Mouse (Mus musculus) embryo, embryonic 10 days (tissue): Measurements from ENCODE around the gene Cd300e.

ENCODE experiments used
- DNase-seq: peaks from one replicate; pipeline ENCODE4 v3.0.0-alpha.2; 2015; ENCODE audit warnings: low spot score

Gene Cd300e

DNA sequence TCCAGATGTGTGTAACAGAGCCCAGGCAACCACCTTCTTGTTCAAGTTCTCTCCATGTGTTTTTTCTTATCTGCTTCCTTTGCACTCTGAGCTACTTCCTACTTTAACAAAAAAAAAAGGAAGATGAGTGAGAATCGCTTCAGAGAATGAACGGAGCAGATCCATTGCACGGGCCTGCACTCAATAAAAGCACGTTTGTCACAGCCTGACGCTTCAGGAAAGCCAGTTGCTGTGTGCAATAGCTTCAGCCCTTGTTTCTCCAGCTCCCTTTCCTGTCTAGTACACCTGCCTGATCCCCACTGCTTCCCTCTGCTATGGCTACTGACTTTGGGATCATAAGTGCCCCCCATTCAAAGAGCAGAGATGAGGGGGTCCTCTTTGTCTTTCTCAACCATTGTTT, at the start of gene Cd300e:
Gene Cd300e (minus strand): TSS at position 101 of the 400 bp plus-strand sequence.
- no peak for DNase-seq

DNA sequence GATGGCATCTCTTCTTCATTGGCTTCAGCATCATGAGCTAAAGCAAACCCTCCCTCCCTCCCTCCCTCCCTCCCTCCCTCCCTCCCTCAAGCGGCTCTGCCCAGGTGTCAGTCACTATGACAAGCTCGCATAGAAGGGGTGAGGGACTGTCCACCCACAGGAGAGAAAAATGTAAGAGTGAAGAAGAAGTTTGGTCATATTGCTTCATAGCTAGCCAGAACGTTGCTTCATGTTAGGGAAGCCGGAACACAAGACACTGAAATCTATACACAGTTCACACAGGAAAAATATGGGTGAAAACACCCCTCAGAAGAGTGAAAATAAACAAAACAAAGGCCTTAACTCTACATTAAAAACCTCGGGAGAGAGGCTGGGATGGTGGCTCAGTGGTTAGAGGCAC, 48.3 kb upstream of the Cd300e start:
- no peak for DNase-seq

DNA sequence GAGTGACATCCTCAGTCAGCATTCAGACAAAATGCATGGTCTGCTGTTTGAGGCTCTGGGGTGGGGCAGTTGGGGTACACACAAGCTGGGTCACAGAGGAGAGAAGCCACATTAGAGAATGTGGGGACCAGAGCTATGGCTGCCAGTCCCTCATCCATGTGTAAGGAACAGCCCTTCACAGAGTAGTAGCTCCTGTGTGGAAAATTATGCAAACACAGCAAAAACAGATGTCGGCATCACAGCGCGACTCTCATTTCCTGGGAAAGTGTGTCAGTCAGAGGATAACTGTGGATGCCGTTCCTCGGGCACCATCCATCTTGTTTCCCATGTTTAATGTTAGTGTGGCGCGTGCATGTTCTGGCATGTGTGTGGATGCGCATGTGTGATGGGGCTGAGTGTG, 46.2 kb upstream of the Cd300e start:
- no peak for DNase-seq

DNA sequence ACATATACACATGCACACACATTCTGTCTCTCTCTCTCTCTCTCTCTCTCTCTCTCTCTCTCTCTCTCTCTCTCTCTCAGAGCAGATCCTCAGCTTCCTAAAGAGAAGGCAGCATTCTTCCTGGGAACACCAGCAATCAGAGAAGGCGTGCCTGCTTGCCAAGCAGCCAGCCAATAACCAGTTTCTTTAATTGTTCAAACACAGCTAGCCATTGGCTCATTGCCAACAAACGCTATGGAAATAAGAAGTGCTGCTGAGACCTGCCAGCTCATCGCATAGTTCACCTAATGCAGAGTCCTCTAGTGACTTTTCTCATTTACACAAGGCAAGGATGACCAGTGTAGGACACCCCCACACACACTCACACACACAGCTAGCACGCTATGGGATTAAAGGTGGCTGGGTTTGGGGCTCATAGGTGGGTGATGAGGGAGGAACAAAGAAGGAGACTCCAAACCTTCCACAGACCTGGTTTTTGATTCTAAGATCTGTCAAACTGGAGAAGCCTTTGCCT, 45.5 kb upstream of the Cd300e start:
- no peak for DNase-seq

DNA sequence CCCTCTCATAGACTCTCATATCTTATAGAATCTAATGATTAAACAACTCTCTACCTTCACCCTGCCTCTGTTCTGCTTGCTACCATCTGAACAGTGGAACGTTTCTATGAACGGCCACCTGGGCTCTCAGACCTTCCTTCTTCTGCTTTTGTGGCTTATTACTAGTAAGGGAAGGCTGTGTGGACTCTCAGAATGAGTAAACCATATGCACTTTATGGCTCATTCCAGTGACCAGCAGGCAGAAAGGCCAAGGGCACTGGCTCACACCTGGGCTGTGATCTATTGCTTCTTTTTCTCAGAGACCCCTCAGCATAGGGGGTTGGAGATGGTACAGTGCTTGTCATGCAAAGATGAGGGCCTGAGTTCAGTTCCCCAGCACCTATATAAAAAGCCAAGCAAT, 44.7 kb upstream of the Cd300e start:
- no peak for DNase-seq

DNA sequence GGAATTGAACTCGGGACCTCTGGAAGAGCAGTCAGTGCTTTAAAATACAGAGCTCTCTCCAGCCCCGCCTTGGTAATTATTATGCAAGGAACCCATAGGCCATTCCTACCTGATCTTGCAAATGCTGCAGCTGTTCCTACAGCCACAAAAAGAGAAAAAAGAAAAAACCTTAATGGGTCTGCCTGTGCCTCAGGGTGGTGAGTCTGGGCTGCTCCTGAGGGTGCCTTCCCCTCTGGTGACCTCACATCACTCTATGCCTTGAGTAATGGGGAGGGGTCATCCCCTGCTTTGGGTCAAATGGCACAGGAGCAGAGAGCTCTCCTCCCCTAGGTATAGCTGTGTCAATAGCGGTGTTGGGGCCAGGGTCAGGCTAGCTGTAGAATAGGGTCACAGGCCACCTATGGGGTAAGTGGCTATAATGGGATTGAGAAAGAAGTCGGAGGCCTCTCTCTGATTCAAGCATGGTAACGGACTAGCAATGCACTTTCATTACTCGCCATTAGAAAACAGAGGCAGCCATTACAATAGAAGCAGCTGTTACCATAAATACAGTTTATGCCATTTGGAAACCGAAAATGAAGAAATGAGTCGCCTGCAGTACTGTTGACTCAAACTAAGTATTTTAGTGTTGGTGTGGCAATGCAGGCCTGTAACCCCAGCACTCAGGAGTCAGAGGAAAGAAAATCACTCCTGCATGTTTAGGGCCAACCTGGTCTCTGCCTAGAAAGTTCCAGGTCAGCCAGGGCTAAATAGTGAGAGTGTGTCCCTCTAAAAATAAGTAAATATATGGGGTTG, 43.0 kb upstream of the Cd300e start:
- DNase-seq = peak; percentile 54

- peak; percentile 76 for DNase-seq
These were observed 41.8 kb upstream of the Cd300e start for GRCm38 (mm10) chr11:115103470-115104413.

DNA sequence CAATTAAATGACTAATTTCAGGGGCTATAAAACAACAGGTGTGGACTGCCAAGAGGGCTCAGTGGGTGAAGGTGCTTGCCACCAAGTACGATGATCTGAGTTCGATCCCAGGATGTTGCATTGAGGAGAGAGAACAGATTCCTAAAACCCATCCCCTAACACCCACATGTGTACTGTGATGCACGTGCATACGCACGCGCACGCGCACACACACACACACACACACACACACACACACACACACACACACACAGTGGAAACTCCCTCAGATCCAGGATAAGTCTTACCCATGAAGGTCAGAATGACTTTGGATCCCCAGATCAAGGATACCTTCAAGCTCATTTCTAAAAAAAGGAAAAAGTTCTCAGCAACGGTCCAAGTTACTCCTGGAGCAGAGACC, 40.1 kb upstream of the Cd300e start:
- no peak for DNase-seq

GRCm38 (mm10) chr11:115101615-115102051, 39.7 kb upstream of the Cd300e start:
- peak; percentile 46 for DNase-seq

- DNase-seq = peak; percentile 40
These were observed 38.8 kb upstream of the Cd300e start for GRCm38 (mm10) chr11:115100741-115101140.

GRCm38 (mm10) chr11:115100032-115100621, 38.1 kb upstream of the Cd300e start:
- no peak for DNase-seq

DNA sequence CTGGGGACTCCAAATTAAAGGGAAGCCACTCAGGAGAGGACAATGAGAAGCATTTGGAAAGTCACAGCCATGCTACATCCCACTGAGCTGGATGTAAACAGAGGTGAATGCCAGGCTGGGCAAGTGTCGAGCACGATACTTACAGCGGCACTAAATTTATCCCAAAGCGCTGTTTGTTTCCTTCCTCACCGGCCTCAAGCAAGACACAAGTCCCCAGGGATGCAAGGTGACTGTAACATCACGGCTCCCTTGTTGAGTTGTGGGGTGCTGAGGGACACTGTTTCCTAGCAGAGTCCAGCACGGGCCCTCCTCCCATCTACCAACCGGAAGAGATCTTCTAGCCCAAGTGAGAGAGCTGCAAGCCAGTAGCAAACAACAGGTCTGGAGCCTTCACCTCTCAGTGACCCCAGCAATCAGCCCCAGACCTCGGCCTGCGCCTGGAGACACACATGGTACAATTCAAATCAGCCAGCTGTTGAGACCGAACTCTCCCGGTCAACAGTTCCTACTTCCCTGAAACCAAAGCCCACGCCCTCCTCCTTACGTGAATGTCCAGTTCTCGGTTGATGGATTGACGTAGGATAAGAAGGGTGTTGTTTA, 37.4 kb upstream of the Cd300e start:
- DNase-seq = peak; percentile 83

- peak; percentile 32 for DNase-seq
These were observed 36.4 kb upstream of the Cd300e start for GRCm38 (mm10) chr11:115098203-115098932.

DNA sequence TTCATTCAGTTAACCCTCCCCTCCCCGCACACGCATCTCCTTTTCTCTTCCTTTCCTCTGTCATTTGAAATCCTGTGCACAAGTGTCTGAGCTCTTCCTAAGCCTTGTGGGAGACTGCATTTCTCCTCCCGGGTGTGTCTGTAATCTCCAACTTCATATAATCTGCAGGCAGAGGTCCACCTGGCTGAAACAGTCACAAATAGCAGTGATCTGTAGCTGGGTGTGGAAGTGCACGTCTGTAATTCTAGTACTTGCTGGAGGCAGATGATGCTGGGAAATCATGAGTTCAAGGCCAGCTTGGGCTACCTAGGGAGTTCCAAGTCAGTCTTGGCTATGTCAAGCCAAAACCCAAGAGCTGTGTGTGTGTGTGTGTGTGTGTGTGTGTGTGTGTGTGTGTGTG, 30.2 kb upstream of the Cd300e start:
- DNase-seq = no peak

DNA sequence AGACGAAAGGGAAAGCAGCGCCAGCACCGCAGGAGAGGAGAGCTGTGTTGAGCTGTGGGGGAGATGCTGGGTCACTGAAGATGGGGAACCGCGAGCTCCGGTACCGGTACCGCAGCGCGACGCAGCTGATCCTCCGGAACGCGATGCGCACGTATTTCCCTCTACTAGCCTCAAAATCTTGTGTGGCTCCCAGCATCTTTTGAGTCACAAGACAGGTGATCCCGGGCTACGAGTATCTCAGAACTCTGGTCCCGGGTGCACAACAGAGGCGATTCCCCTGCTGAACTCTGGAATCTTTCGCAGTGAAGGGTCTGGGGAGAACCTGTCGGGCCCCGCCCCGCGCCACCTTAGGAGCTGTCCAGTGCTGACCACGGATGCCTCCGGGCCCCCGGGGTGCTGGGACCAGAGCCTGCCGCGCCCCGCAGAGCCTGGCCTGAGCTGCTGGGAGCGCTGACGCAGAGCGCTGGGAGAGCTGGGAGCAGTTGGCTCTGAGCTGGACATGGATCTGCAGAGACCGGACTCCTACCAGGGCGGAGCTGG, 29.5 kb upstream of the Cd300e start, which contains the start of gene Rab37:
Gene Rab37 (plus strand): TSS at position 70 of the 540 bp plus-strand sequence.
- peak; percentile 60 for DNase-seq

DNA sequence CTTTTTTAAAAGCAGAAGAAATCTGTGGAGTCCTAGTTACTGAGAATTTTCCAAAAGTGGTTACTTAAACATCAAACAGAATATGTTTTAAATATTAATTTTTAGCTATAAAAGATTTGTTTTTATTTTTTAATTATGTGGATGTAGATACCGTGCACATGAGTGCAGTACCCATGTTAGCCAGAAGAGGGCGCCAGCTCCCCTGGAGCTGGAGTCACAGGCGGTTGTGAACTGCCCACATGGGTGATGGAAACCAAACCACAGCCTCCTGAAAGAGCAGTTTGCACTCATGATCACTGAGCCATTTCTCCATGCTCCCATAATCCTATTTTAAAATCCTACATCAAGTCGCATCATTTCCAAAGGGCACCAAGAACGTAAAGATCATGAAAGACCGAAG, 27.9 kb upstream of the Cd300e start:
- no peak for DNase-seq

- no peak for DNase-seq
These were observed 24.2 kb upstream of the Cd300e start for GRCm38 (mm10) chr11:115086213-115086612.

DNA sequence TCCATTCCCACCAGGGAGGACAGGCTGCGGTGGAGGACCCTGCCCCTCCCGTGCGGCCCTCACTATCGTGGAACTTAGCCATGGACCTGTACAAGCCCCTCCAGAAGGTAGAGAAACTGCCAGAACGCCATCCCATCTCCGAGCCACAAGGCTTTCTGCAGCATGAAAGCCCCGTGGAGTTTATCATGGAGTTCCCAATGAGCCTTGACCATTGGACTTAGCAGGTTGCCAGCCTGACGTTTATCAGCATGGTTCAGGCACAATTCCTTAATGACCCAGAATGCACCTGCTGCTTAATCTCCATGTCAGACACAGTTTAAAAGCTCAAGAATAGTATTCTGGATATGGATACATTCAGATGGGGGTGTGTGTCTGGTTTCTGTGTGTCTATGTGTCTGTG, 23.1 kb upstream of the Cd300e start:
- DNase-seq = no peak

DNA sequence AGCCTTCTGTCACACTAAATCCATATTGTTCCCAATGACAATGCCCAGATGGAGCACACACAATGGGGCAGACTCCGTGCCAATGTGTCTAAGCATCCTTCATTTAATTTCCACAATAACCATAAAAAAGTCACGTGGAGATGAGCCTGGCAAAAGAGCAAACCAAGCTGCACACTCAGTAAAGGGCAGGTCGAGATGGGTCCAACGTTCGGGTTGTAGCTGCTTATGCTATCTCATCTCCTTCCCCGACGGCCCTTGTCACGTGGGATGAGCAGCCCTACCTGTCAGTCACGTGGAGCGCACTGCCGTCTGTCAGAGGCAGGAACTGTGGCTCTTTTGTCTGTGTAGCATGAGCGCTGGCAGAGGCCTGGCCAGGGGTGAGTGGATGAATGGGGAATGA, 22.6 kb upstream of the Cd300e start:
- DNase-seq = no peak

DNA sequence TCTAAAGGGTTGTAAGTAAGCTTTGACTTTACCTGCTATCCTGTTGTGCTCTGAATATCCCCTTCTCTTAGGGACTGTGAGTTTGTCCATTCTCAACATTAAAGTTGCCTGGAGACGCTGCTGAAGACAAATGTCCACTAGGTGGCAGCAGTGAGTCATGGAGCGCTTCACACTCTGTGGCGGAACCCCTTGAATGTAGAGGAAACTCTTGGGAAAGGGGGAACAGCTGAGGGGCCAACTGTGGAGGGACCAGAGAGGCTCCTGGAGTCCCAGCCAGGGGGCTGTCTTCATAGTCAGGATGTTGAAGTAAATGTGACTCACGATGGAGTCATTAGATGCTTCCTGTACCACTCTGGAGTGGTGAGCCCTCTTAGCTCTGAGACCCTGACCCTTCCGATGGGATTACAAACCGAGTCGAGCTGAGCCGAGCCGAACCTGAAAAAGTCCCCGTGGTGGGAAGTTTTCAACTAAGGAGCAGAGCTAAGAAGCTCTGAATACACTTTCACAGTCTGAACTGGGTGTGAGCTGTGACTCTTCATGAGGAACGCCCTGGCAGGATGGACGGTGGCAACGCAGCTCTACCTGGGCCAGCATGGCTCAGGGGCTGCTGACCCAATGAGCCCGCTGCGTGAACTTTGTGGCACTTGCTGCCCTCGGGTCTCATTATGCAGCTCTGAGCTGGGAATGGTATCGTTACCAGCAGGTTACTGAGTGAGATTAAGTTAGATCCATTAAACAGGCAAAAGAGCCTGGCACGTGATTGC, 21.6 kb upstream of the Cd300e start:
- DNase-seq = peak; percentile 87
